Mouse (Mus musculus) G1E (cell line): Measurements from ENCODE around the gene Hist1h2bn. TPM values are rescaled to one million over a fixed set of nuclear protein-coding genes. Genes with fewer than 3 reads are reported as not detected.
"Not testable (repeated sequence)": the region's sequence is repeated elsewhere in the genome, so short reads cannot be mapped to it uniquely, and the experiment has no call there.

Experiments used
- ATAC-seq: 2 replicates; pipeline ENCODE4 v1.8.0; 2016; ENCODE audit warnings: mild to moderate bottlenecking; ENCODE audit not compliant: insufficient number of reproducible peaks, poor library complexity, low FRiP score, severe bottlenecking; ENCODE audit errors: extremely low read depth
- DNase-seq: peaks from one replicate; pipeline ENCODE4 v3.0.0; 2012; ENCODE audit warnings: low spot score
- H3K27me3 ChIP-seq: 2 replicates; pipeline ENCODE4 v1.6.1; 2012; ENCODE audit warnings: mild to moderate bottlenecking, low read length, inconsistent platforms; ENCODE audit not compliant: insufficient read depth
- H3K36me3 ChIP-seq: replicated peaks from 2 replicates; pipeline ENCODE3; 2012; ENCODE audit warnings: mild to moderate bottlenecking, inconsistent platforms
- H3K4me1 ChIP-seq: 2 replicates; pipeline ENCODE4 v1.6.1; 2012; ENCODE audit warnings: low read depth, low read length, inconsistent platforms, mixed read lengths; ENCODE audit not compliant: insufficient read depth
- H3K4me3 ChIP-seq: 2 replicates; pipeline ENCODE4 v1.5.1; 2012; ENCODE audit warnings: low read depth, mild to moderate bottlenecking, inconsistent platforms, low read length, moderate library complexity, mixed read lengths
- H3K9me3 ChIP-seq: replicated peaks from 2 replicates; pipeline ENCODE4 v1.6.1; 2012; ENCODE audit warnings: inconsistent platforms
- CTCF ChIP-seq: IDR thresholded peaks from 2 replicates; pipeline ENCODE4 v1.5.1; 2012; ENCODE audit warnings: low read depth, low read length, inconsistent platforms, mixed read lengths
- GATA1 ChIP-seq: IDR thresholded peaks from 2 replicates; pipeline ENCODE4 v1.6.1; 2012; ENCODE audit warnings: borderline replicate concordance, low read length, inconsistent platforms, mixed read lengths
- GATA2 ChIP-seq: IDR thresholded peaks from 2 replicates; pipeline ENCODE4 v1.6.1; 2012; ENCODE audit warnings: low read depth, low read length, inconsistent platforms, borderline replicate concordance
- POLR2AphosphoS5 ChIP-seq: IDR thresholded peaks from 2 replicates; pipeline ENCODE4 v1.6.1; 2012; ENCODE audit warnings: low read depth, low read length, inconsistent platforms; ENCODE audit not compliant: insufficient replicate concordance
- TAL1 ChIP-seq: conservative IDR thresholded peaks from 2 replicates; pipeline ENCODE4 v1.6.1; 2012; ENCODE audit warnings: low read depth, low read length, inconsistent platforms, mixed read lengths
- polyA plus RNA-seq: library from polyadenylated mRNA; stranded (reverse); fragments of >175 nt; gene quantifications from 2 replicates; pipeline ENCODE4 v1.2.3, GENCODE M21; 2012
- total RNA-seq, 2 experiments: library from RNA; stranded (forward) in 1 of 2; stranded (reverse) in 1 of 2; fragments of 200-1000 nt in 1 of 2; fragments of >200 nt in 1 of 2; fragmentation: Nextera tagmentation in 1 of 2; gene quantifications; 2 replicates each; pipeline ENCODE4 v1.2.3; 2014 to 2017

Gene Hist1h2bn
- total RNA-seq (2014; fragmentation: Nextera tagmentation), result 350 and 535 TPM in 2 replicates
- 410 and 794 TPM in 2 replicates for total RNA-seq (2017)
- 0.90 and 0.98 TPM in 2 replicates for polyA plus RNA-seq

- peak; percentile 82 for DNase-seq
- Histone ChIP-seq H3K4me3 (peak within 1 kb of the TSS; percentile 66; the same call in 1 of the 2 replicates), H3K4me1 (peaks cover 31% of the 10 kb centered on the region)
- not testable (repeated sequence) for H3K36me3 ChIP-seq, H3K9me3 ChIP-seq, H3K27me3 ChIP-seq
- peak; percentile 80 for ATAC-seq
Measured at GRCm38 (mm10) chr13:21753524-21754285, at the start of gene Hist1h2bn, which contains the start of gene Hist1h2ak. Hist1h2bn (plus strand) TSS chr13:21754123. Hist1h2ak (minus strand) TSS chr13:21753827.

- Histone ChIP-seq H3K4me1 (peaks cover 7% of the 10 kb centered on the region), H3K27me3 (peaks cover 4% of the 10 kb centered on the region), H3K36me3 (no peaks in the 10 kb centered on the region), H3K9me3 (no peaks in the 10 kb centered on the region), H3K4me3 (no peak overlapping the region)
- TF ChIP-seq POLR2AphosphoS5 (no peak), CTCF (no peak), GATA2 (no peak), GATA1 (no peak), TAL1 (no peak)
- DNase-seq, result no peak
- no peak for ATAC-seq
Measured at GRCm38 (mm10) chr13:21706669-21707068, 47.3 kb upstream of the Hist1h2bn start.

- H3K4me1 ChIP-seq, result peaks cover 24% of the 10 kb centered on the region
- DNase-seq, result peak; percentile 27
- H3K36me3 ChIP-seq, result no peaks in the 10 kb centered on the region
- H3K27me3 ChIP-seq, result no peaks in the 10 kb centered on the region
- peak; percentile 77 for ATAC-seq
- H3K4me3 ChIP-seq, result peak overlapping the region; percentile 72
- TF ChIP-seq POLR2AphosphoS5 (no peak), GATA1 (no peak), CTCF (0 out of 2 replicates have a peak, but pooled peaks have one; percentile 28), TAL1 (no peak)
- no peaks in the 10 kb centered on the region for H3K9me3 ChIP-seq
Measured at GRCm38 (mm10) chr13:21710031-21710711, 43.8 kb upstream of the Hist1h2bn start.

GRCm38 (mm10) chr13:21710821-21711525 is 43.0 kb upstream of the Hist1h2bn start:
- Histone ChIP-seq H3K4me1 (peaks cover 29% of the 10 kb centered on the region), H3K27me3 (no peaks in the 10 kb centered on the region), H3K36me3 (no peaks in the 10 kb centered on the region), H3K9me3 (no peaks in the 10 kb centered on the region), H3K4me3 (peak overlapping the region; percentile 68)
- DNase-seq, result no peak
- ATAC-seq, result no peak
- no peak for TF ChIP-seq GATA2
- no peak for TF ChIP-seq TAL1
- TF ChIP-seq GATA1, result no peak

- Histone ChIP-seq H3K36me3 (no peaks in the 10 kb centered on the region), H3K4me3 (peak overlapping the region; percentile 68; the same call in 1 of the 2 replicates), H3K27me3 (no peaks in the 10 kb centered on the region), H3K9me3 (no peaks in the 10 kb centered on the region), H3K4me1 (peaks cover 30% of the 10 kb centered on the region)
- no peak for ATAC-seq
- TF ChIP-seq POLR2AphosphoS5 (no peak), GATA1 (no peak), TAL1 (peak; percentile 31; the same call in 1 of the 2 replicates), GATA2 (no peak), CTCF (no peak)
- no peak for DNase-seq
Measured at GRCm38 (mm10) chr13:21711698-21712097, 42.2 kb upstream of the Hist1h2bn start.

- no peak for ATAC-seq
- H3K4me1 ChIP-seq, result peaks cover 43% of the 10 kb centered on the region
- H3K9me3 ChIP-seq, result no peaks in the 10 kb centered on the region
- H3K36me3 ChIP-seq, result no peaks in the 10 kb centered on the region
- DNase-seq, result peak; percentile 11
- TF ChIP-seq GATA1 (no peak), GATA2 (no peak), CTCF (peak; percentile 74), POLR2AphosphoS5 (no peak)
- H3K27me3 ChIP-seq, result no peaks in the 10 kb centered on the region
- peak overlapping the region; percentile 67; the same call in 1 of the 2 replicates for H3K4me3 ChIP-seq
Measured at GRCm38 (mm10) chr13:21714725-21715124, 39.2 kb upstream of the Hist1h2bn start.
